Mouse (Mus musculus) forebrain, postnatal 0 days (tissue): Measurements from ENCODE around the gene Prr14. TPM values are rescaled to one million over a fixed set of nuclear protein-coding genes. Genes with fewer than 3 reads are reported as not detected.
"Not testable (repeated sequence)": the region's sequence is repeated elsewhere in the genome, so short reads cannot be mapped to it uniquely, and the experiment has no call there.

Experiments
- ATAC-seq: fragments of 200-750 bp; cut with Nextera tagmentation; 2 replicates; pipeline ENCODE4 v1.8.0; 2017; ENCODE audit warnings: mild to moderate bottlenecking, moderate library complexity
- DNase-seq: peaks from one replicate; pipeline ENCODE4 v3.0.0-alpha.2; 2015
- H3K27ac ChIP-seq: fragments of 300-500 bp; sonication (generic); 2 replicates; pipeline ENCODE4 v1.5.1; 2014; ENCODE audit warnings: low read depth, mild to moderate bottlenecking, antibody characterized with exemption, low read length, moderate library complexity, mixed read lengths
- H3K27me3 ChIP-seq: fragments of 300-500 bp; sonication (generic); 2 replicates; pipeline ENCODE4 v1.6.1; 2014; ENCODE audit warnings: mild to moderate bottlenecking, low read length, mixed read lengths; ENCODE audit not compliant: insufficient read depth
- H3K36me3 ChIP-seq: fragments of 300-500 bp; sonication (generic); 2 replicates; pipeline ENCODE4 v1.6.1; 2014; ENCODE audit warnings: mild to moderate bottlenecking, moderate library complexity; ENCODE audit not compliant: insufficient read depth
- H3K4me1 ChIP-seq: fragments of 300-500 bp; sonication (generic); 2 replicates; pipeline ENCODE4 v1.6.1; 2014; ENCODE audit warnings: antibody characterized with exemption; ENCODE audit not compliant: insufficient read depth
- H3K4me2 ChIP-seq: fragments of 300-500 bp; sonication (generic); 2 replicates; pipeline ENCODE4 v1.6.1; 2014; ENCODE audit warnings: low read depth, mild to moderate bottlenecking, moderate library complexity
- H3K4me3 ChIP-seq: fragments of 300-500 bp; sonication (generic); 2 replicates; pipeline ENCODE4 v1.5.1; 2014; ENCODE audit warnings: low read depth, low read length, mixed read lengths
- H3K9ac ChIP-seq: fragments of 300-500 bp; sonication (generic); 2 replicates; pipeline ENCODE4 v1.6.1; 2014; ENCODE audit warnings: mild to moderate bottlenecking
- H3K9me3 ChIP-seq: fragments of 300-500 bp; sonication (generic); 2 replicates; pipeline ENCODE4 v1.6.1; 2016; ENCODE audit warnings: low read length
- CTCF ChIP-seq: sonication (generic); IDR thresholded peaks from 2 replicates; pipeline ENCODE4 v1.5.1; 2016; ENCODE audit warnings: antibody characterized with exemption, control low read depth, low read depth
- WGBS: fragments of 180-500 bp; shearing (Covaris S2); extraction: QIAGEN DNeasy Blood & Tissue Kit; methylation state at CpG from one replicate; pipeline ENCODE4 v1.1.7; 2014; 5-methylcytosine and 5-hydroxymethylcytosine counted together
- polyA plus RNA-seq: library from polyadenylated mRNA; unstranded; fragments of >200 nt; fragmentation: Nextera tagmentation; extraction: Ambion mirVana; gene quantifications from 2 replicates; pipeline ENCODE4 v1.2.1, GENCODE M21; 2015
- total RNA-seq: library from RNA; depleted of rRNA; stranded (reverse); fragments of >200 nt; gene quantifications from 2 replicates; pipeline ENCODE4 v1.2.3, GENCODE M21; 2014

Prr14 gene
- total and polyA plus RNA-seq, 2 experiments from 2014 or later, result 27.9 to 36.1 TPM

GRCm38 (mm10) chr7:127494648-127495047 lies 35.2 kb downstream of the Prr14 start:
- no peak overlapping the region for H3K27ac ChIP-seq

GRCm38 (mm10) chr7:127497382-127497781 lies 38.0 kb downstream of the Prr14 start:
- H3K4me1 ChIP-seq, result no peaks in the 10 kb centered on the region
- no peak overlapping the region for H3K9ac ChIP-seq
- no peak overlapping the region for H3K27ac ChIP-seq
- H3K27me3 ChIP-seq, result no peaks in the 10 kb centered on the region
- no peak overlapping the region for H3K4me2 ChIP-seq
- no peak for TF ChIP-seq CTCF
- no peak for ATAC-seq
- H3K4me3 ChIP-seq, result no peak overlapping the region
- DNase-seq, result no peak
- H3K36me3 ChIP-seq, result no peaks in the 10 kb centered on the region; the same call in 1 of the 2 replicates
- no peaks in the 10 kb centered on the region for H3K9me3 ChIP-seq
- WGBS, result 86% methylated on average over 2 of the region's 2 CpGs

More at GRCm38 (mm10) chr7:127494648-127495047, 35.2 kb downstream of the Prr14 start:
- H3K27me3 ChIP-seq, result no peaks in the 10 kb centered on the region
- no peaks in the 10 kb centered on the region for H3K4me1 ChIP-seq
- TF ChIP-seq CTCF, result no peak
- DNase-seq (no peak), ATAC-seq (no peak)
- H3K4me3 ChIP-seq, result no peak overlapping the region
- no peak overlapping the region for H3K9ac ChIP-seq
- no peak overlapping the region for H3K4me2 ChIP-seq
- no peaks in the 10 kb centered on the region for H3K9me3 ChIP-seq
- H3K36me3 ChIP-seq, result peaks cover 24% of the 10 kb centered on the region

GRCm38 (mm10) chr7:127498407-127498806 lies 39.0 kb downstream of the Prr14 start:
- DNase-seq, result peak; percentile 54
- 33% methylated on average over 3 of the region's 3 CpGs for WGBS
- Histone ChIP-seq H3K4me2 (no peak overlapping the region), H3K4me3 (no peak overlapping the region), H3K9me3 (no peaks in the 10 kb centered on the region), H3K9ac (no peak overlapping the region), H3K36me3 (no peaks in the 10 kb centered on the region), H3K27me3 (no peaks in the 10 kb centered on the region), H3K4me1 (no peaks in the 10 kb centered on the region), H3K27ac (no peak overlapping the region)
- peak; percentile 65 for TF ChIP-seq CTCF
- ATAC-seq, result no peak

GRCm38 (mm10) chr7:127508291-127508690 lies 48.9 kb downstream of the Prr14 start:
- DNase-seq (no peak), ATAC-seq (no peak)
- 99% methylated on average over 3 of the region's 3 CpGs for WGBS
- H3K4me1 ChIP-seq, result peaks cover 4% of the 10 kb centered on the region; the same call in 1 of the 2 replicates
- no peak overlapping the region for H3K4me3 ChIP-seq
- H3K36me3 ChIP-seq, result no peaks in the 10 kb centered on the region
- no peaks in the 10 kb centered on the region for H3K27me3 ChIP-seq
- no peak overlapping the region for H3K4me2 ChIP-seq
- H3K9ac ChIP-seq, result no peak overlapping the region
- no peak overlapping the region for H3K27ac ChIP-seq
- no peak for TF ChIP-seq CTCF
- H3K9me3 ChIP-seq, result no peaks in the 10 kb centered on the region

GRCm38 (mm10) chr7:127509830-127510229 lies 50.4 kb downstream of the Prr14 start:
- not testable (repeated sequence) for H3K27ac ChIP-seq, ATAC-seq, H3K4me2 ChIP-seq, H3K9ac ChIP-seq, H3K36me3 ChIP-seq, H3K9me3 ChIP-seq, H3K4me1 ChIP-seq, H3K27me3 ChIP-seq, DNase-seq, H3K4me3 ChIP-seq
- whole genome bisulfite sequencing, result 98% methylated on average over 3 of the region's 4 CpGs

DNA sequence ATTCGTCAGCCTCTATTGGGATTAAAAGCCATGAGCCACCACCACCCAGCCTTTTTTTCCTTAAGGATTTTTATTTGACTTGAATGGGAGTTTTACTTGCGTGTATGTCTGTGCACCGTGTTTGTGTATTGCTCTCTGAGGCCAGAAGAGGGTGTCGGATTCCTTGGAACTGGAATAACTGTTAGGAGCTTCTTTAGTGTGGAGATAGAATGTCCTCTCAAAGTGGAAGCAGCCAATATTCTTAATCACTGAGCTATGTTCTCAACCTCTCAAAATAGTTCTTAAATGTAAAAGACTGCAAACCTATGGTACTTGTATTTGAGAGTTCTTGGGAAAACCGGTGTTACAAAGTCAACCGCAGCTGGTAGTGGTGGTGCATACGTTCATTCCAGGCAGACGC lies 51.8 kb downstream of the Prr14 start:
- peak overlapping the region; percentile 67 for H3K4me2 ChIP-seq
- H3K27ac ChIP-seq, result peak overlapping the region; percentile 99
- no peaks in the 10 kb centered on the region for H3K27me3 ChIP-seq
- WGBS, result 28% methylated on average over 8 of the region's 8 CpGs
- DNase-seq (no peak), ATAC-seq (no peak)
- peaks cover 8% of the 10 kb centered on the region; the same call in 1 of the 2 replicates for H3K4me1 ChIP-seq
- H3K9ac ChIP-seq, result 0 out of 2 replicates have a peak overlapping the region, but pooled peaks have one; percentile 93
- TF ChIP-seq CTCF, result peak; percentile 32; the same call in 1 of the 2 replicates
- H3K9me3 ChIP-seq, result no peaks in the 10 kb centered on the region
- H3K36me3 ChIP-seq, result peaks cover 9% of the 10 kb centered on the region
- H3K4me3 ChIP-seq, result peak overlapping the region; percentile 83

GRCm38 (mm10) chr7:127511808-127512230 lies 52.4 kb downstream of the Prr14 start, which contains the start of gene Srcap:
TSS of gene Srcap (plus strand) at chr7:127511983.
- H3K4me2 ChIP-seq, result peak within 1 kb of the TSS; percentile 67
- peak; percentile 99 for ATAC-seq
- 0% methylated on average over 31 of the region's 37 CpGs for WGBS
- DNase-seq, result peak; percentile 96
- H3K27ac ChIP-seq, result peak within 1 kb of the TSS; percentile 99
- no peak; the same call in 1 of the 2 replicates for TF ChIP-seq CTCF
- no peaks in the 10 kb centered on the region for H3K27me3 ChIP-seq
- H3K9me3 ChIP-seq, result no peaks in the 10 kb centered on the region
- H3K4me1 ChIP-seq, result peaks cover 8% of the 10 kb centered on the region; the same call in 1 of the 2 replicates
- peak within 1 kb of the TSS; percentile 93 for H3K9ac ChIP-seq
- peak within 1 kb of the TSS; percentile 83 for H3K4me3 ChIP-seq
- peaks cover 14% of the 10 kb centered on the region for H3K36me3 ChIP-seq
